Mouse (Mus musculus): ENCODE data around the gene Gm14325.
"Not testable (repeated sequence)": the region's sequence is repeated elsewhere in the genome, so short reads cannot be mapped to it uniquely, and the experiment has no call there.

DNA sequence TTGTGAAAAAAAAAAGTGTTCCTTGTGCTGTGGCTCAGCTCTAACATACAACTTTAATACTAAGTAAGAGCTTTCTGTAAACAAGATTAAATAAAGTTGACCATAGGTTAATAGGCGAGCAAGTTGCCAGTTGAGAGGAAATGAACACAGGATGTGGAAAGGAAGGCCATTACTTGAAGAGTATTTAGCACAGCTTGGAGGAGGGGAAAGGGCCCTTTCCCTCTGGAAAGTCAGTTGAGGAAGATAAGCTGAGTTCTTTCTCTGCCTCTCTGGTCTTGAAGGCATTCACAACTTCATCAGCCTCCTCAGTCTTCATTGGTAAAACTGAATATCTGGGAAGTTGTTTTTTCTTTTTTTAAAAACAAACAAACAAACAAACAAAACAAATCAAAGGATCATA, 52.8 kb downstream of the Gm14325 start:
- TF ChIP-seq TAL1, GATA1 (IDR thresholded peaks at IDR 0.05; ENCODE audit: low read length): not testable (repeated sequence)
